Mouse (Mus musculus) lung, postnatal 25 days (tissue): ENCODE data around the gene Cog5.

Experiments used
- DNase-seq: peaks from one replicate; pipeline ENCODE4 v3.0.0; 2022; ENCODE audit warnings: low spot score

Gene Cog5

DNA sequence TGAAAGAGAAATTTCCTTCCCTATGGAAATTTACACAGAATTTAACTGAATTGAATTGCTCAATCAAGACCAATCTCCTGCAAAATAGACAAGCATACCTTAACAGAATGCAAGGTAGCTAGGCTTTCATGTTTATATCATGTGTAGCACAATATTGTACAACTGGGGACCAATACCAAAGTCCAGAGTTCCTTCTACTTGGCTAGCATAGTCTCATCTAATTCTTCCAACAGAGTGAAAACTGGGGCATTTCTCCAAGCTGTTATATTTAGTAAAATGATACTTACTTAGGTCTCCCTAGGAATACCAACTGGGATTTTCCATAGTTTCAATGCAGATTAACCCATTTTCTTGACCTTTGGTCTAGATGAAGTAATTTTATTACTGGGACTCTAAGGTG, 284.4 kb downstream of the Cog5 start:
- no peak for DNase-seq

DNA sequence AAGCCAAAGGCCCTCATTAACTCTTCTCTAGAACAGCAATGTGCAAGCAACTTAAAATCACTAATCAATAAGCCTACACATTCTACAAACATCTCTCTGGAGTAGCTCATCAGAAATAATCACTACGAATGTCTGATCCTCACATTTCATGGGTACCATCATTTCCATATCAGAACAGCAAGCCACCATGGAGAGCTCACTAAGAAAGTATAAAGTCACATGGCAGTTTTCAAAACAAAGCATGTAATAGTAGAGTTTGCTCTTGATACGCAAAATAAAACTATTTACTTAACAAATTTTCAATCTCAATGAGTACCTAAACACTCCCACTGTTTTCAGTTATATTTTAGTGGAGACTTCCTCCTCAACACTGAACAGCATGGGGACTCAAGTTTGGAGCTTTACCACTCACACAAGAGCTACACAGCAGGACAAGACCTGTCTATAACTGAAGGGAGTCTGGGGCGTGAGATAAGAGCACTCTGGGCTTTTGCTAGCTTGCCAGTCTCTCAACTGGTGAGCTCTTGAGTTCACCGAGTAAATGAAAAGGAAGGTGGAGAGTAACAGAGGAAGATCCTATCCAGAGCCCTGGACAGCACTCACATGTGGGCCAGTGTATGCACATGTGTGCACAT, 288.5 kb downstream of the Cog5 start:
- no peak for DNase-seq

DNA sequence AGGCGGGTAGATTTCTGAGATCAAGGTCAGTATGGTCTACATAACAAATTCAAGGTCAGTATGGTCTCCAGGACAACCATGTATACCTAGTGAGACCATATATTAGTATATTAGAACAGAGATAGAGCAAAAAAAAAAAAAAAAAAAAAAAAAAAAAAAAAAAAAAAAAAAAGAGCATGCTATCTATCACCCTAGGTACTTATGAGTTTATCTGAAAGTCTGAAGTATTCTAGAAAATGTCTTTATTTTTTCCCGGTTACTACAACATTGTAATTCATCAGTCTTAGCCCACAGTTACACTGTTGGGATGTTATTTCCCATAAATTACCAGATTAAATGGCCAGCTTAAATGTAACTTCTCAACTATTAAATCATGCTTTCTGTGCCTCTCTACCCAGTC, 289.7 kb downstream of the Cog5 start:
- DNase-seq = no peak

DNA sequence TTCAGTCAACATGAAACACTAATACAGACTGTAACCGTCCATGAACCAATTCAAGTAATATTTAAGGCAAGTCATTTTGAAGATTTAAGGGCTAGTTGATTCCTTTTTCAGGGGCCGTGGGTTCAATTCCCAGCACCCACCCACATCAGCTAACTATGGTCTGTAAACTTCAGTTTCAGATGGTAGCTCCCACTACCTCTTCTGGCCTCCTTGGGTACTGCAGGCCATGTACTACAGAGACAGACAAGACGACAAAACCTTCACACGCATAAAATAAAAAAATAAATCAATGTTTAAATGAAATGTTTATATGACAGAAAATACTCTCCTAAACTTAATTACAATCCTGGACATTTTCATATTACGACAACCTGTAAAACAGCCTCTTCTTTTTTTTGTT, 292.8 kb downstream of the Cog5 start:
- DNase-seq = peak; percentile 22

DNA sequence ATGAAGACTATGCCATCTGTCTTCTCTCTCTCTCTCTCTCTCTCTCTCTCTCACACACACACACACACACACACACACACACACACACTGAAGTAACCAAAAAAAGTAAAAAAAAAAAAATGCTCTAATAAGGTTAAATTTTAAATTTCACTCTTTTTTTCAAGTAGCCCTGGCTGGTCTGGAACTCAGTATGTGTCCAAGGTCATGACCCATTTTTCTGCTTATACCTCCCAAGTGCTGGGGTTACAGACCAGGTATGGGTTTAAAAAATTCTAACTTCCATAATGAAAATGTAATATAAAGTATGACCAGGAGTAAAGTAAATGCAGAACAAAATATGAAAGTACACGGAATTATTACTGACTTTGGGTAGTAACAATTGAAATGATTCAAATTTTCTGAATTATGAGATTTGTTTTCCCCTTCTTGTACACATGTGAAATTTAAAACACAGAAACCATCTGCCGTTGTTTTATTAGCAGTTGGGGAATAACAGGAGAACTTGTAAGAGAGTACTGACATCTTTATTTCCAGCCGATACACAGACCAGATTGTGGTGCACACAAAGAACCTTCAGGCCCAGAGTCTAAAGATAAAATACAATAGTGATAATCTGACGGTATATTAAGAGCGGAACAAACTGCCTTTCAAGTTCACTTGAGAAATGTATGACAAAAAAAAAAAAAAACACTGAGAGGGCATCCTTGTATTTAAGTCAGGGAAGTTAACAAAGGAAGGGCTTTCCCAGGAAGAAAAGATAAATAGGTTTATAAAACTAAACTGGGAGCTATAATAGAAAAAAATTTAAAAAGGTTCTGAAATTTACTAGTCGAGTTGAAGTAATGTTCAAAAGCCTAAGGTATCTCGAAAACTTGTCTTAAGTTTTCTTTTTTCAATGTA, 293.7 kb downstream of the Cog5 start:
- no peak for DNase-seq

DNA sequence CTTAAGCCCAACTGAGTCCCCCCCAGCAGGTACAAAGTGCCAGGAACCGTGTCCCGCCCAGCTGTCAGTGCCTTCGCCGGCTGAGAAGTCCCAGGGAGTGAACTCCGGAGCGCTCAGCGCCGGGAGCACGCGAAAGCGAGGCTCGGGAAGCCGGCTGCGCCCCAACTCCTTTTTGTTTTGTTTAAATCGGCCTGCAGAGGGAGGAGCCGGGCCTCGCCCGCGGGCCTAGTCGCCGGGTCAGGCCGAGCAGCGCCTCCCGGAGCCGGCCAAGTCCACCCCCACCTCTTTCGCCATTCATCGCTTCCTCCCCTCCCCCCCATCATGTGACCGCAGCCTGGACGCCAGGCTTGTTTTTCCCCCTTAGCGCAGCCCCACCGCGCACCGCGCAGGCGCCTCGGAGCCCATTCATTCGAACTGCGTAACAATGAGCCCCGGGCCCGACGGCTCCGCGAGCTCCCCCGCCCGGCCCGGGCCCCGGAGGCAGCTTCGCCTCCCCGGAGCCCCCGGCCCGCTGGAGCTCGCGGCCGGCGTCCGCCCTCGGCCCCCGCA, 294.6 kb downstream of the Cog5 start:
- peak; percentile 94 for DNase-seq

DNA sequence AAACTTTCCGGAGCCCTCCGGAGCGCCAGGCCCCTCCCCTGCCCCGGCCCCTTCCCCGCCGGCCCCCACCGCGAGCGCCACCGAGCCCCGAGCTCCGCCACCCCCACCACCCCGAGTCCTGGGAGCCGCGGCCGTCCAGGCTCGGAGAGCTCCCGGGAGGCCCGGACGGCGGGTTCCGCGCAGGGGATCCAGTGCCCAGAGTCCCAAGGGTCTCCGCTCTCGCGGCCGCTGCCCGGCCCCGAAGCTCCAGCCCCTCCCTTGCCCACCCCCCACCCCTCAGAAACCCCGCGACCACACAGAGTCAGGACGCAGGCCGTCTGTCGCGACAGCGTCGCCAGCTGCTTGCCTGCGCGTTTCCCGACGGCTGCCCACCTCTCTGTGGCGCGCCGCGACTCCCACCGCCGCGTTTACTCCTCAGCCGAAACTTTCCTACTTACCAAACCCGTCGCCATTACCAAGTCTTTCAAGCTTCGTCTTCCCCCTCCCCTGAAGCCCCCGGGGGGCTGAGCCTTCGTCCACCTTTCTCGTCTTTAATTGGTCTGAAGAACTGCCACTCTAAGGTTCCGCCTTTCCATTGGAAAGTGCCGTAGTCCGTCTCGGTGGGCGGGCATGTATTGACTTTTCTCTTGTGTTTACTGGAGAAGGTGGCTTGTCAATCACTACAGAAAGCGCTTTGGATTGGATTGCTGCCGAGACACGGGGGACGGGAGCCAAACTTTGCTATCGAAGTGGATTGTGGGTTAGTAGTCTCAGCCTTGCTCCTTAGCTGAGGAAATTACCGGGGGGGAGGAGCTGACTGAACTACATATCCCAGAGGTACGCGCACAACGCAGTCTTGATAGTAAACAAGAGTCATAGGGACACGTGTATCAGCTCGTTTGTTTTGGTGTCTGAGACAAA, 295.3 kb downstream of the Cog5 start, which contains the start of gene Hbp1:
Gene Hbp1 (minus strand): TSS at position 777 of the 900 bp plus-strand sequence.
- peak; percentile 100 for DNase-seq

DNA sequence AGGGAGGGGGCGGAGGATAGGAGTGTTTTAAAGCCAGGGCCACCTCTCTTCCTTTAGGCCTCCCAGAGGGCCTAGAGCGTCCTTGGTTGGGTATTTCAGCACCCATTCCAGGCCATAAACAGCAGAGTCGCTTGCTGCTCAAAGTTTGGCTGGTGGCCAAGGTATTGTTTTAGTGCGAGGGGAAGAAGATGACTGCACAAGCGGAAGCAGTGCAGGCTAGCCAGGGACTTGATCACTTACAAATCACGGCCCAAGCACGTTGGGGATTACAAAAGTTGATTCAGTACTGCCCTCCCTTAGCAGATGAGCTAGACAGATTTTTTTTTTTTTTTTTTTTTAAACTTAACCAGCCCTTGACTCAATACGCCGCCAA, 296.0 kb downstream of the Cog5 start:
- no peak for DNase-seq

DNA sequence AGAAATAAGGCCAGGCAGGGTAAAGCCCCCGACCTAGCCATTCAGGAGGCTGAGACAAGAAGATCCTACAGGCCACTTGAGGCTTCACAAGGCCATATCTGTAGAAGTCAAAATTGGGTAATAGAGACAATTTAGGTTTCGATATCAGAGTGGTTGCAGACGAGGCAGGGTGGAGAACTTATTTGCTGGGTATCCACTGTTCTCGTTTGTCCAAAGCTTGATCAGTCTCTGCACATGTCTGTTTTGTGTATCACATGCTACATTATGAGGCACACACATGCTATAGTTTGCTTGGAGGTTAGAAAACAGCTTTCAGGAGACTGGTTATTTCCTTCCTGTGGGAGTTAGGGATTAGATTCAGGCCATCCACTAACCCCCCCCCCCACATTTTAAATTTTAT, 301.2 kb downstream of the Cog5 start:
- DNase-seq = no peak

DNA sequence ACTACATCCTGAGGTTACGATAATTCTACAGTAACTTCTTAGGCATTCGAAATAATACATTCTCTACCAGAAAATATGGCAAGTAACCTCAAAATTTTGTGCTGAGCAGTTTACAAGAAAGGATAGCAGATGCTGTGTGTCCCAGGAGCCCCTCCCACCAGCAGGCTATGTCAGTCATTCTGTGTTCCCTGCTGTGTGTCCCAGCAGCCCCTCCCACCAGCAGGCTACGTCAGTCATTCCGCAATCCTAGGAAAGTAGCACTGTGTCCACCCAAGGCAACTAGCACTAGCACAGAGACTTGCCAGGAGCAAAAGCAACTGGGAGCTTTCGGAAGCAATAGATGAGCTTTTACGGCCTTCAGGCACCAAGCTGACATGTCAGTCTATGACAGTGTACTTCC, 309.4 kb downstream of the Cog5 start:
- DNase-seq = no peak

DNA sequence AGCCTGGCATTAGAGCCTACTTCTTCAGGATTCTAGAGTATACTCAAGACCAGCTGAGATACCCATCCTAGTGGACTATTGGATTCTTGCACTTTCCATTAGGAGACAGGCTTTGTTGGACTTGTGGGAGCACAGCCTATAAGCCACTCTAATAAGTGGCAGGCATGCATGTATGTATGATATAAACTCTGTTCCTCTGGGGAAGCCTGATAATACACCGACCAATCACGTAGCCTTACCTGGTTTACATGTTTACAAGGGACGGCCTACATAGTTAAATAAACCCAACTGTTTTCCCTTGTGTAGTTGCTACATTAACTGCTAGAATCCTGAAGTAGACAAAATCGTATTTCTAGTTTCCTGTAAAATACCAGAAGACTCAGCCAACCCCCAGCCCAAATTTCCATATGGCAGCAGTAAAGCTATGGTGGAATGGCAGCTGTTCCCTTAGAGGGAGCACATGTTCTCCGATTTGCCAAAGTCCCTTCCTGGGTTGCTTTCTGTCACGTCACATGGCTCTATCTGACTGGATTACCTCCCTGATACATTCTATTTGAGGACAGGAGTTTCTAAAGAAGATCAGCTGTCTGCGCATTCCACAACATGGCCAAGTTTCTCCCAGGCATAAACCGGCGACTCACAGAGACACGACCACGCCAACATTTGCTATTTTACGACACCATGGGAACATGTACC, 311.0 kb downstream of the Cog5 start:
- no peak for DNase-seq

DNA sequence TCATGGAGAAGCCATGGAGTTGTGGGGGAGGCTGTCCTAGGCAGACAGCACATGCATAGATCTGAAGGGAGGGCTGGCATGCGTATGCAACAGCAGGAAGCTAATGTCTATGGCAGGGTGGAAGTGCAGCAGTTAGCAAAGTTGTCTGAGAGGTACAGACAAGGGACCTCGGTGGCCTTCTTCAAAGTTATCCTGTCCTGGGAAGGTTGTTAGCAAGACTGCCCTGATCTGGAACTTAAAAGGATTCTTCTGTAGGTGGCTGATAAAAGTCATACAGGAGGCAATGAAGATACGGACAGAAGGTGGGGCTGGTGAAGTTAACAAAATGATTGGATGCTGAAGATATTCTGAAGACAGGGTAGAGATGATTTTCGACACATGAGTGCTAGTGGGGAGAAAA, 311.7 kb downstream of the Cog5 start:
- no peak for DNase-seq

DNA sequence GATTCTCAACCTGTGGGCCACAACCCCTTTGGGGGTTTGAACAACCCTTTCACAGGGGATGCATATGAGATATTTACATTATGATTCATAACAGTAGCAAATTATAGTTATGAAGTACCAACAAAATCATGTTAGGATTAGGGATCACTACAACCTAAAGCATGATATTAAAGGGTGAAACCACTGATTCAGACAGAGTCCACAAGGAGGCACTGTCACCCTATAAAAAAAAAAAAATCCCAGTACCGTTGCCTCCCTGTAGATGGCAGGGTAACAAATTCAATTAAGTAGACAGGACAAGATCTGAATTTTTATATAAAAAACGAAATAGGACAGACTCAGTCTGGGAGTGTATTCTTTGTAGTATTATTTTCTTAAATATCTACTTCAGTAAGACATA, 312.9 kb downstream of the Cog5 start:
- DNase-seq = peak; percentile 51

DNA sequence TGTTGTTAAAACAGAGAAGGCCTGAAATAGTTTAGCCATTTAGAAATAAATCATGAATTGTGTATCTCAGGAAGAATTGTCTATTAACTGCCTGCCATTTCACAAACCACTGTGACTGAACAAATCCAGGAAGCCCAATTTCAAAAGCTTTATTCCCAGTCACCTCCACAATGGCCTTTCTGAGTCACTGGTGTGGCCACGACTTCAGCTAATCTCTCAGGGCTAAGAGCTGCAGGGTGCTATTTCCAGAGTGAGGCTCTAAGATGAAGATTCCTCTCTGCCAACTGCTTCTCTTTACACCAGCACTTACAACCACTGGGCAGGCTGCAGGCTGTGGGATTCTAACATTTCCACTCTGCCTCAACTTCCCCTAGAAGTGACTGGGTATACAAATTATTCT, 314.4 kb downstream of the Cog5 start:
- no peak for DNase-seq

DNA sequence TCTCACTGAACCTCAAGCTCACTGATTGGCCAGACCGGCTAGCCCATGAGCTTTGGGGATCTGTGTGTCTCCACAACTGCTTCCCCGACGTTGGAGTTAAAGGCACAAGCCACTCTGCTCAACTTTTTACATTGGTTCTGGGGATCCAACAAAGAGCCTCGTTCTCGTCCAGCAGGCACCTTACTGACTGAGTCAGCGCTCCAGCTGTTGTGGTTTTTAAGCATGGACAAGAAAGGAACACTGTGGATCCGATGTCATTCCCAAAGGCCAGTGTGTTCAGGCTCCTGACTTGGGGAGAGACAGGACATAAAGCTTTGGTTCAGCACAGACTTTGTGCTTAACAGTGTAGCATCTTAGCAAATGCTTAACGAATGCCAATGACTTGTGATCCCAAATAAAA, 316.9 kb downstream of the Cog5 start:
- DNase-seq = no peak

DNA sequence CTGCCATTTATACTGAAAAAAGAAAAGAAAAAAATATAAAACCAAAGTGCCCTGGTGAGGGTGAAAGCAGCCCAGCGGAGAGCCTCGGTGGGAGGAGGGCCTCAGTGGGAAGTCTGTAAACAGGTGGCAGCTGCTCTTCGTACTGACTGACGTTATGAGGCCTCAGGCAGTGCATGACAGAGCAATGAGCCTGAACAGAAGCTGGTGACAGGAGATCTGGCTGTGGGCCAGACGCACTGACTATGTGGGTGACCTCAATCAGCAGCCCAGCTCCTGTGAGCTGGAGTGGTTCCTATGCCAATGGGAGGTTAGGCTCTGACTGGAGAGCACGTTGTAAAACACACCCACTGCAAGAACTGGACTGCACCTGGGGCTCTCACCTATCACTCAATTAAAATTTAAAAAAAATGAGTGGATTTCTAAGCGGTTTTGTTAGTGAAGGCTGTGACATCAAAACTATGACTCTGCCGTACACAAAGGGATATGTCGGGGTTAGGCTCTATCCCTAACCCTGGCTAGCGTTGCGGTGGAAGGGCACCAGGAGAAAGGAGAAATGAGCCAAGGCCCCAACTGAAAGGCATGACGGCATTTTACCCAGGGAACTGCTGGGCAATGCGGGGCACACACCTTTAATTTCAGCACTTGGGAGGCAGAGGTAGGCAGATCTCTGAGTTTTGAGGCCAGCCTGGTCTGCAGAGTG, 319.0 kb downstream of the Cog5 start:
- peak; percentile 26 for DNase-seq

DNA sequence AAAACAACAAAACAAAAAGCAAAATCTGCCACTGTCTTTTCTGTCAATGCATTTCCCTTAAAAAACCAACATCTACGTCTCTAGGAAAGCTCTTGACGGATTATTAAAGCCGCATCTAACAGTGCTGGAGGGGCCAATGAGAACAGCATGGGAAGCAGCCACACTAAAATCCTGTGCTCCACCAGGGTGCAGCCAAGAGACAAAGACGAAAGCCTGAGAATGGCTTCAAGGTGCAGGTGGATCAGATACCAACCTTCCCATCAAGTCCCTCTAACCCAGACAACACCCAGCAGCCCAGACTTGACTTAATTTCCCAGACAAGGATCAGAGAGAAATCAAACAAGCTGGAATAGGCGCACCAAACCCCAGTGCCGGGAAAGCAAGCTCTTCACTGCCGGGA, 321.9 kb downstream of the Cog5 start:
- DNase-seq = peak; percentile 4

DNA sequence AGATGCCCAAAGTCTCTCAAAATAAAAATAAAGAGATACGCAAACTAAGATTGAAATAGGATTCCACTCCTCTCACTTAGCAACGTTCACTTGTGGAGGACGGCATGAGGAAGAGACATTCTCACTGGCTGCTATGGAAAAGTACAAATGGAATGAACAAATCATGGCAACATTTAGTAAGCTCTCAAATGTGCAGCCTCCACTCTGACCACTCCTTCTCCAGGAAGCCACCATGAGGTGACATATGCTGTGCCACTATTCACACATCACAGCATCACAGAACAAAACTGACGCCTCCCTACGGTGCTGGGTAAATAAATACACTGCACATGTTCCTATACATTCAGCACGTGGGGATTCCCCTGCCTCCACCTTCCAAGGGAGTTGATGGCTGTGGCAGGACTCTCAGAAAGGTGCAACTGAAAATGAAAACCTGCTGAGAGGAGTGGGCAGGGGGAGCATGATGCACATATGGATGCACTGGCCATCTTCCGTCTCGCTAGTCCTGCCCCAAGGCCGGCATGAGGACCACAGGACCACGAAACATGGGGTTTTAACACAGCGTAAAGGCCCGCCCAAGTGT, 323.0 kb downstream of the Cog5 start:
- DNase-seq = no peak

DNA sequence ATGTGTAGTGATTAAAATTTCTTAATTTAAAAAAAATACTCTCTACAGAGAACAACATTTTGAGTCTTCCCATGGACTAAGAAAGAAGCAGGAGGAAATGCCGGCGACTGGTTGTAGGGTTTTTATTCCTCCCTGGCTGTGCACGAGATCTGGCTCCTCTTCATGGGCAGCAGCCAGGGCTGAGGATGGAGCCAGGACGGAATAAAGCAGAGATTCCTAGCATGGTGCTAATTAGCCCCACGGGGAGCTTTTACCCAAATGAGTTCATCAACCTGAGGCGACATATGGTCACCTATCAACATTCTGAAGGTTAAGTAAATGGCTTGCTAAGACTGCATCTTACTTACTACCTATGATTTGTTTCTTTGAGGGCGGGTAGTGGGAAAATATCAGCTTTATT, 328.6 kb downstream of the Cog5 start:
- DNase-seq = no peak

DNA sequence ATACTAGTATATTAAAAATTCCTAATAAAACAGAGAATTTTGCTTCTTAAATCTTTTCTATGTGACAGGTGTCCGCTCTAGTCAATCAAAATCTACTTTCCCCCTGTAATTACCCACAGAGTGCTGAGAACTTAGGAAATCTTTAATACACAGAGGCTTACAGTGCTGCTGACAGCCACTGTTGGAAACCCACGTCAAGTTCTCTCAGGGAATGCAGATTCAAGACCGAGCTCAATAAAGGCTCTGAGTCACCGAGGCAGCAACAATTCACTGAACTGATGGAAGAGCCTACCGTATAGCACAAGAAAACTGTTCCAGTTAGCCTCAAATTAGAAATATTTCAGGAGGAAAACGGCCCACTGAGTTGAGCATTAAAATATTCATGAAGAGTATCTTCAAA, 329.1 kb downstream of the Cog5 start:
- no peak for DNase-seq

DNA sequence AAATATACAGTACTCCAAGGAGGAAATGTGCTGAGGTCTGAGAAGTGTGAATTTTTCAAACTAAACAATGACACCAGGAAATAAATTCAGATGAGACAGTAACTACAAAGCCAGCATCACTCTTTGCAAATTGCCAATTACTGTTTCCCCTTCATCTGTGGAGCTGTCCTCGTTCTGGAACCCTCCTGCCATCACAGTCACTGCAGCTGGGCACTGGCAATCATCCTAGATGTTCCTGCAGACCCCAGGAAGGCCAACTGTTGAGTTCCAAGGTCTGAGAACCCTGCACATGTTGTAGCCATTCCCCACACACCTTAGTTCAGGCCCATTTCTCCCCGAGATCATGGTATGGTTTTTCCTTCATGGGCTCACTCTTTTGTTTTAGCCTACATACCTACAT, 329.5 kb downstream of the Cog5 start:
- DNase-seq = no peak
